Mouse (Mus musculus) erythroblast, embryonic 14.5 days (primary cell): ENCODE data around the gene Ddah1. TPM values are rescaled to one million over a fixed set of nuclear protein-coding genes. Genes with fewer than 3 reads are reported as not detected.

Source experiments
- H3K27me3 ChIP-seq: 2 replicates; pipeline ENCODE4 v1.6.1; 2012; ENCODE audit warnings: inconsistent platforms; ENCODE audit not compliant: control insufficient read depth
- H3K36me3 ChIP-seq: 2 replicates; pipeline ENCODE4 v1.6.1; 2012; ENCODE audit warnings: mild to moderate bottlenecking, inconsistent platforms; ENCODE audit not compliant: control insufficient read depth
- H3K4me1 ChIP-seq: 2 replicates; pipeline ENCODE4 v1.6.1; 2012; ENCODE audit warnings: inconsistent platforms; ENCODE audit not compliant: control insufficient read depth
- H3K4me3 ChIP-seq: replicated peaks from 2 replicates; pipeline ENCODE3; 2012; ENCODE audit warnings: moderate library complexity, mild to moderate bottlenecking, inconsistent platforms
- H3K9me3 ChIP-seq: 2 replicates; pipeline ENCODE4 v1.6.1; 2012; ENCODE audit warnings: low read length, inconsistent platforms, mixed read lengths; ENCODE audit not compliant: control insufficient read depth
- GATA1 ChIP-seq: IDR thresholded peaks from 2 replicates; pipeline ENCODE4 v1.6.1; 2012; ENCODE audit warnings: low read length, inconsistent platforms, mixed read lengths
- TAL1 ChIP-seq: IDR thresholded peaks from 3 replicates; pipeline ENCODE4 v1.6.1; 2012; ENCODE audit warnings: low read length, inconsistent platforms, mixed read lengths
- polyA plus RNA-seq: library from polyadenylated mRNA; stranded (reverse); fragments of >175 nt; gene quantifications from 2 replicates; pipeline ENCODE4 v1.2.3, GENCODE M21; 2012

Ddah1 gene
- polyA plus RNA-seq, 1 experiment: 0.12 TPM

DNA sequence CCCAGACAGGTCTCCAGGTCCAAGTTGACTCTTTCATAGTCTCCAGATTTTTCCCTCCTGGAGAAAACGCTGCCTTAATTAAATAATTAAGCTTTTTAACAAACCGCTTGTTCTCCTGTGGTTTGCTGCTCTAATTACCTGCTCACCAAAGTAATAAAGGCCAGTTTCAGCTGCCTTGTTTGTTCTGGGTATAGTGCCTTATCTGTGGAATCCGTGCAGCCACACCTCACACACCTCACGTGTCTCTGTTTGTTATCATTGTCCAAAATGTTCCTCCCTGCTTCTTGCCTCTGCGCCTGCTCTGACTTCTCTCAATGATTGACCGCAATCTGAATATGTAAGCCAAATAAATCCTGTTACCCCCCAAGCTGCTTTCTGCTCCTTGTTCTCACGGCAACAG is 18.6 kb upstream of the Ddah1 start:
- no peak for TF ChIP-seq TAL1
- TF ChIP-seq GATA1: no peak
- H3K4me3 ChIP-seq: no peak overlapping the region
- H3K4me1 ChIP-seq: no peaks in the 10 kb centered on the region
- H3K9me3 ChIP-seq: no peaks in the 10 kb centered on the region
- H3K36me3 ChIP-seq: no peaks in the 10 kb centered on the region
- no peaks in the 10 kb centered on the region for H3K27me3 ChIP-seq

DNA sequence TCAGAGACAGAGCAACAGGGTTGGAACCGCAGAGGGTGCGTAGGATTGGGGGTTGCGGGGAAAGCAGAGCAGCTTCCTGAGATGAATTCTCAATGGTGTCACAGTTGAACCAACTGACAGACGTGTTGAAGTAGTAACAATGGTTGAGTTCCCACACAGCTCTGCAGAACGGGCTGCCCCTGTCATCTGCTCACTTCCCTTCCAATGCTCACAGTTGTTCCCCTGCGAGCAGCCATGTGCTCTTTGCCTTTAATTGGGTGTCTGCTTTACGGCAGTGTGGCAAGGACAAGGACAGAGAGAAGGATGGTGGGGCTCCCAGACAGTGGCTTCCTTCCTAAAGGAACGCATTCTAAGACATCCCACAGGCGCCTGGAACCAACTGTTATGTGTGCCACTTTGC is 15.4 kb upstream of the Ddah1 start:
- no peaks in the 10 kb centered on the region for H3K27me3 ChIP-seq
- H3K9me3 ChIP-seq: no peaks in the 10 kb centered on the region
- H3K4me3 ChIP-seq: no peak overlapping the region
- H3K36me3 ChIP-seq: no peaks in the 10 kb centered on the region
- no peaks in the 10 kb centered on the region for H3K4me1 ChIP-seq
- TF ChIP-seq GATA1 (no peak), TAL1 (no peak)

- Histone ChIP-seq H3K4me3 (no peak overlapping the region), H3K27me3 (no peaks in the 10 kb centered on the region)
- TF ChIP-seq TAL1: no peak
- no peak for TF ChIP-seq GATA1
Observed at GRCm38 (mm10) chr3:145743476-145744027, 14.9 kb upstream of the Ddah1 start.

DNA sequence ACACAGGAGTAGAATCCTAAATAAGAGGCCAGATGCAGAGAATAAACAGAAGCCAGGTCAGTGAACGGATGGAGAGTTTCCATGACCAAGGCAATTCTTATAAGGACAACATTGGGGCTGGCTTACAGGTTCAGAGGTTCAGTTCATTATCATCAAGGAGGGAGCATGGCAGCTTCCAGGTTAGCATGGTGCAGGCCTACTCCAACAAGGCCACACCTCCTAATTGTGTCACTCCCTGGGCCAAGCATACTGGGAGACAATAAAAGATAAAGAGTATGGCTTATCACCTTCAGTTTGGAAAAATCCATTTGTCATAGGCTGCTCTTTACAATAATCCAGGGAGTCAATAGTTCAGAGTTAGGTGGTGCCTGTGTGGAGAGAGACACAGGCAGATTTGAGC is 9.8 kb upstream of the Ddah1 start:
- Histone ChIP-seq H3K9me3 (no peaks in the 10 kb centered on the region), H3K4me3 (no peak overlapping the region), H3K4me1 (peaks cover 9% of the 10 kb centered on the region), H3K27me3 (no peaks in the 10 kb centered on the region), H3K36me3 (no peaks in the 10 kb centered on the region)
- TF ChIP-seq GATA1 (no peak), TAL1 (no peak)

More at GRCm38 (mm10) chr3:145743476-145744027, 14.9 kb upstream of the Ddah1 start:
- no peaks in the 10 kb centered on the region for H3K9me3 ChIP-seq
- no peaks in the 10 kb centered on the region for H3K4me1 ChIP-seq
- no peaks in the 10 kb centered on the region for H3K36me3 ChIP-seq

DNA sequence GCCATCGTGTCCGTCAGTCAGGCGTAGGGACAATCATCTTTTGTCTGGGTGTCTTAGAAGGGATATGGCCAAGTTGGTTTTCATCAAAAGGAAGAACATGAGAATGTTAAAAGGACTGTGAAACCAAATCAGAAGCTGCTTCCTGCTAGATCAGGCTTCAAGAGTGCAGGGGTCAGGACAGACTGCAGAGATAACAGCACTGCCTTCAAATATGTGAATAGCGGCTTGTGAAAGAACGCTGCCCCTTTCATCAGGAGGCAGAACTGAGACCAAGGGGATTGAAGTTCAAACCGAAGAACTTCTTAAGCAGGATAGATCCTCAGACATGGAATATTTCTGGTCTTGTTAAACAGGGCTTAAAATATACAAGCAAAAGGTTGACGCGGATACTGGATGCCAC is 2.0 kb upstream of the Ddah1 start:
- TF ChIP-seq GATA1: no peak
- TF ChIP-seq TAL1: no peak
- Histone ChIP-seq H3K27me3 (peaks cover 37% of the 10 kb centered on the region), H3K9me3 (no peaks in the 10 kb centered on the region), H3K4me3 (no peak overlapping the region), H3K4me1 (peaks cover 45% of the 10 kb centered on the region), H3K36me3 (no peaks in the 10 kb centered on the region)

GRCm38 (mm10) chr3:145757177-145757576 is 1.3 kb upstream of the Ddah1 start:
- Histone ChIP-seq H3K27me3 (peaks cover 41% of the 10 kb centered on the region), H3K4me1 (peaks cover 45% of the 10 kb centered on the region), H3K9me3 (no peaks in the 10 kb centered on the region), H3K36me3 (no peaks in the 10 kb centered on the region), H3K4me3 (no peak overlapping the region)
- TF ChIP-seq GATA1: no peak
- TF ChIP-seq TAL1: no peak

DNA sequence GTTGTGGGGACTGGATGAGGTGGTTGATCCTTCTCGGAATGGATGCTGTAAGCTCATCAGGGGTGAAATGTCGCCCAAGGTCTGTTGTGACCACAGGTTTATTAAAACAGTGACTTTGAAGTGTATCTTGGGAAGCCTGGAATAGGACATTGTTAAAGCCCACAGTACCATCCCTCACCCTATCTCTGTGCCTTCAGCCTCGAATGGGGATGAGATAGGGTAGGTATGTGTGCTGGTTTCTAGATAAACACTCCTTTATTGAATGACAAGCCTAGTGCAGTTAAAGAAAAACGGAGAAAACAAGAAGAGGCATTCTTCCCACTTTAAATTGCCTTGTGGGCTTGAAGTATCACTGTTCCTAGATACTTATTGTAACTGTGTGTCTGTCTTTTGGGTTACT is 631 bp upstream of the Ddah1 start:
- TF ChIP-seq GATA1 (no peak), TAL1 (no peak)
- H3K27me3 ChIP-seq: peaks cover 41% of the 10 kb centered on the region
- H3K9me3 ChIP-seq: no peaks in the 10 kb centered on the region
- peaks cover 43% of the 10 kb centered on the region for H3K4me1 ChIP-seq
- no peaks in the 10 kb centered on the region for H3K36me3 ChIP-seq
- H3K4me3 ChIP-seq: peak overlapping the region; percentile 63

DNA sequence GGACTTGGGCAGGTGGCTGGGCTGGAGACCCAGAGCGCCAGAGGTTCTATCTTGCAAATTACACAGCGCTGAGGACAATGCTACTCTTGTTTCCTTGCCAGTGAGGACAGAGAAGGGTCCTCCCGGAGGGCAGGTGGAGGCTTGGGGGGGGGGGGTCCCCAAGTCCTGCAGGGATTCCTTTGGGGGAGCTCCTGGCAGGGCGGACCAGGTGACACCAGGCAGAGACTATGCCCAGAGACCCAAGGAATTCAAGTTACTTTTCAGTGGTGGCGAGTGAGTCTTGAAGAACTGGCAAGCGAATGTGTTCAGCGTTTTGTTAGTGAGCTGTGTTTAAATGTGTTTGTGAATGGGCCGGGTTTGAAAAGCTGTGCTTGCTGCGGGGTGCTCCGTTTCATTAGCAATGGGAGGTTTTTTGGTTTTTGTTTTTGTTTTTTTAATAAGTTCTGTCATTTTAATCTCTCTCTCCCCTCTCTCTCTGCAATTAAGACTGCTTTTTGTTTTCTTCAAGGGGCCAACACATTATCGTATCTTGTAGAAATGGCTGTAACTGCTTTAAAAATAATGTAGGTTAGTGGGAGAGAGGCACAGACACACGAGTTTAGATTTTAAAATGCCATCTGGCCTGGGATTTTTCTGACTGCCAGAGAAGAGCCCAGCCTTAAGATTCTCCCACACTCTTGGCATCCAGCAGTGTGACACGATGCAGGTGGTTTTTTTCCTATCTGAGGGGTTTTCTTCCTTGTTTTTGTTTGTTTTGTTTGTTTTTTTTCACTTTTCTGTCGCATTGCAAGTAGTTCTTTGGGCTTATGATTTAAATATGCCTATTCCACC is 1.1 kb downstream of the Ddah1 start:
- Histone ChIP-seq H3K4me3 (peak overlapping the region; percentile 63), H3K36me3 (no peaks in the 10 kb centered on the region), H3K4me1 (peaks cover 32% of the 10 kb centered on the region), H3K9me3 (no peaks in the 10 kb centered on the region), H3K27me3 (peaks cover 41% of the 10 kb centered on the region)
- no peak for TF ChIP-seq TAL1

DNA sequence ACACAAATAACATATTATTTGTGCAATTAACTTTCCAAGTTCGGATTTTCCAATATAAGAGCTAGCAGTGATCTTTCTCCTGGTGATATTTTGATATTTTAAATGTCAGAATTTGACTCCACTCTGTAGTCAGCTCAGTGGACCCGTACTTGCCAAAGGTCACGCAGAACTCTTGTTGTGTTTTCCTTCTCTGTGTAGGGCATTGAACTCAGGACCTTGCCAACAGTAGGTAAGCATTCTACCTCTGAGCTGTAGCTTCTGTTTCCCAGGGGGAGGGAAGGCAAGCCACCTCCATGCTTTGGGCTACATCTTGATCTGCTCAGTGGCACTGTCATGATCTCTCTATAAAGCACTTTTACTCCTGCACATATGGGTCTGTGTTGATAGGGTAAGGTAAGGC is 2.1 kb downstream of the Ddah1 start:
- TF ChIP-seq TAL1: no peak
- TF ChIP-seq GATA1: no peak
- peaks cover 41% of the 10 kb centered on the region for H3K27me3 ChIP-seq
- H3K4me3 ChIP-seq: no peak overlapping the region
- peaks cover 32% of the 10 kb centered on the region for H3K4me1 ChIP-seq
- no peaks in the 10 kb centered on the region for H3K9me3 ChIP-seq
- H3K36me3 ChIP-seq: no peaks in the 10 kb centered on the region
